Mouse (Mus musculus) naive thymus-derived CD4-positive, alpha-beta T cell, adult 2 months (primary cell): ENCODE data around the gene Ifrd2.
A peak's percentile ranks its signal among the peaks of the same experiment; 100 is the strongest.

Experiments
- DNase-seq: peaks from one replicate; pipeline ENCODE4 v3.0.0-alpha.2; 2011; ENCODE audit warnings: low read depth

Gene Ifrd2

GRCm38 (mm10) chr9:107624539-107624938 is 37.1 kb downstream of the Ifrd2 start:
- peak; percentile 76 for DNase-seq

GRCm38 (mm10) chr9:107624951-107625350 is 37.5 kb downstream of the Ifrd2 start:
- no peak for DNase-seq

DNA sequence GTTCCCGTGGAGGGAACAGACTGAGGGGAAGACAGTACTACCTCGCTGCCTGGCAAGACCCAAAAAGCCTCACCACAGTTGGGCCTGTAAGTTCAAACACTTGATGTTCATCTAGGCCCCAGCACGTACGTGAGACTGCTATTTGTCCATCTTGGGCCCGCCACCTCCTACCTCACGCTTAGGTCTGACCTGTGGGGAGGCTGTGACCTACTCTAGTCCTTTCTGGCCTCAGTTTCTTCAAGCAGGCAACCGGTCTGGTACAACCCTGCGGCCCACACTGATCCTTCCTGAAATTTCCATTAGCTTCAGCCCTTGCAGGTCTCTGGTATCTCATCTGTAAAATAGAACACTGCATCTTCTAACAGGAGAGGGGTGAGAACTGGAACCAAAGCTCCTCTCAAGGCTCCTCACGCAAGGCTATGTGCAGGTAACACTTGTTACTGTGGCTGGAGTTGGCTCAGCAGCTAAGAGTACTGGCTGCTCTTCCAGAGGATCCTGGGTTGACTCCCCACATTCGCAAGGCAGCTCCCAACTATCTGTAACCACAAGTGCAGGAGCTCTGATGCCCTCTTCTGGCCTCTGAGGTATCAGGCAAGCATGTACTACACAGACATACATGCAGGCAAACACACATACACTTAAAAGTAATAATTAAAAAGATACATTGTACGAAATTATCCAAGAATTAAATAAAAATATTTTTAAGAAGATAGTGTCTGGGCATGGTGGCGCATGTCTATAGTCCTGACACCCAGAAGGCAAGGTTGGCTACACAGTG is 38.1 kb downstream of the Ifrd2 start:
- no peak for DNase-seq

DNA sequence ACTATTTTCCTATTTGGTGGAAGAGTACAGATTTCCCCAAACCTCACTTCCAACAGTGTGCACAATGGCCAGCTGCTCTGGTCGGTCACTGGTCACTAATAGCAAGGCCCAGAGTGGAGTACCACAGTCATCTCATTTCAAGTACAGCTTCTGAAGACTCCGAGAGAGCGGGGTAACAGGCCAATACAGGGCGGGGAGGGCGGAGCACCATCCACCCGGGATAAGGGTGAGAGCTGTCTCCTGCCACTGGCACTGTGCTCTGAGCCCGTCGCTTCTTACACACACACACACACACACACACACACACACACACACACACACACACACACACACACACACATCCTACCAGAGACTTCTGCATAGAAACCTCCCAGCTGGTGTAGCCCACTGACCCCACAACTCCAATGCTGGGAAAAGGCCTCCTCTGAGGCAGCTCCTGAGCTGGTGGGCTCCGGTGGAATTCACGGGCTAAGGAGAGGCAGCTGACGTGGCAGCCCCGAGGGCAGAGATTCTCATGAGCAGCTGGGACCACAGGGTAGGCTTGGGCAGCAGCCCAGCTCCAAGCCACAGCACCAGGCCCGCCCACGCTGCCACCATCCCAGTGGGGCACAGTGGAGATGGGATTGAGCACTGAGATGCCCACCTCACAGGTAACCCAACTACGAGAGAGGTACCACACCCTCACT is 38.9 kb downstream of the Ifrd2 start:
- no peak for DNase-seq

DNA sequence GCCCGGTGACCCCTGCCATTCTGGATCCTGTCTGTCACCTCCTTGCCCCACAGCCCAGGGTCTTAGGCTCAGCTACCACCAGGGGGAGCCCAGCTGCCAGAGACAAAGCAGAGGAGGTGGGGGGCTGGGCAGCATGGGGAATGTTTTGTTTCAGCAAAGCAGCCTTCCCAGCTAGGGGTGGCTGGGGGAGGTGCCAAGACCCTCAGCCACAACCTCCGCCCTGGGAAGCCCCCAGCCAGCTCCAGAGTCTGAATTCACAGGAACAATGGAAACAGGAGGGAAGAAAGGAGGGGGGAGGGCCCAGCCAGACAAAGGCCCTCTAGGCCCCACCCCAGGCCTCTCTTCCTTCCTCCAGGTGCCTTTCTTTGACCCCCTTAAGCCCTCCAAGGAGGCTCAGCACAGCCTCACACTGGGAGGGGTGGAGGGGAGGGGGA is 39.4 kb downstream of the Ifrd2 start:
- peak; percentile 89 for DNase-seq

GRCm38 (mm10) chr9:107627387-107628255 is 40.2 kb downstream of the Ifrd2 start:
- DNase-seq, result no peak

- no peak for DNase-seq
These were observed 41.4 kb downstream of the Ifrd2 start for GRCm38 (mm10) chr9:107628721-107629410.

GRCm38 (mm10) chr9:107629411-107629730 is 41.9 kb downstream of the Ifrd2 start:
- no peak for DNase-seq

DNA sequence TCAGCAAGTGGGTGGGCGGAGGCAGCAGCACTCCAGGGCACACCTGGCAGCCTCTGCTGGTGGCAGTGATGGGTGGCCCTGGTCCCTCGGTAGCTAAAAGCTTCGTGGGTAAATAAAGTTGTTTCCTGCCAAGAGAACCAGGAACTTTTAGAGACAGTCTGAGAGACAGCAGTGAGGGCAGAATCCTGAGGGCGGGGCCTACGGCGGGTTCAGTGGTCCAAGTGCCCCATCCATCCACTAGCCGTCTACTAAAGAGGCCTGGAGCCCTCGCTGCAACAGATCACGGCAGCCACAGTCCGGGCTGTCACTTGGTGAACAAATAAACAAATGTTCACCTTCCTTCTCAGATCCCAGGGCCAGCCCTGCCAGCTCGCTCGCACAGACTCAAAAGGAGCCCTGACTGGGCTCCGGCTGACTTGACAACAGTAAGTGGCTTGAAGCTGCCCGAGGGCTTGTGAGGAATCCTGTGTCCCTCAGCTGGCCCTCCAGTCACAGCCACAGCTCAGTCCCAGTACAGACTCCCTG is 42.5 kb downstream of the Ifrd2 start:
- peak; percentile 69 for DNase-seq

DNA sequence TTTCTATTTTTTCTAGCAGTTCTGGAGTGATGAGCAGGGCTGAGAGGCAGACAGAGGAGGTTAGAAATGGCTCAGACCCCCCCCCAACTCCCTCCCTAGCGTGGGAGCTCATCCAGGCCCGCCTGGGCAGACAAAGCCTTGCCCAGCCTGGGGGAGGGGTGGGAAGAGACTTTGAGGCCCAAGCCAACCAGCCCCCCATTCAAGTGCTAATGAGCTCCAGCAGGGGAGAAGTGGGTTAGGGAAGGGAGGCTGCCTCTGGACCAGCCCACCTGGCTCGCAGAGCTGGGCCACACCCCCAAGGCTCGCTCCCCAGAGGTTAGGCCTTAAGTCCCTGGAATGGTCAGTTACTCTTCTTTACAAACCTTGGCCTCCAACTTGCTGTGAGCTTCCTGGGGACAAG is 43.1 kb downstream of the Ifrd2 start:
- DNase-seq, result no peak

DNA sequence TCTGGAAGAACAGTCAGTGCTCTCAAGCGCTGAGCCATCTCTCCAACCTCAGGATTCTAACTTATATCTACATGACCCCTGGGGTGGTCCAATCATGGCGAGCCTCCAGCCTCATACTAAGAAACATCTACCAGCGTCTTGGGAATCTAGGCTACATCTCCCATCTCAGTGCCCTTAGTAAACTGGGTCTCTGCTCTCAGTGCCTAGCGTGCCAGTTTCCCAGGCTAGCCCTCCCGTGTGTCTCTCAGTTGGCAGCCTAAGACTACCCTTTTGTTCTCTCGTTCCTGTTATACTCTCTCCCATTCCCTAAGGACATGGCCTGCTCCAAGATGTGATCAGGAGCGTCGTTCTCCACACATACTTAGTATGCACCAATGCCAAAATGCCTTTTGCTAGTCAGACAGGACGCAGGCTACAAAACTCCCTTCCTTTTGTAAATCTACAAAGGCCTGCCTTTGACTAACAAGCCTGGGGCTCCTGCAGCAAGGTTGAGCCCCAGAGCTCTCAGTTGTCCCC is 43.9 kb downstream of the Ifrd2 start:
- DNase-seq, result peak; percentile 39

GRCm38 (mm10) chr9:107631861-107632260 is 44.4 kb downstream of the Ifrd2 start:
- DNase-seq, result no peak

DNA sequence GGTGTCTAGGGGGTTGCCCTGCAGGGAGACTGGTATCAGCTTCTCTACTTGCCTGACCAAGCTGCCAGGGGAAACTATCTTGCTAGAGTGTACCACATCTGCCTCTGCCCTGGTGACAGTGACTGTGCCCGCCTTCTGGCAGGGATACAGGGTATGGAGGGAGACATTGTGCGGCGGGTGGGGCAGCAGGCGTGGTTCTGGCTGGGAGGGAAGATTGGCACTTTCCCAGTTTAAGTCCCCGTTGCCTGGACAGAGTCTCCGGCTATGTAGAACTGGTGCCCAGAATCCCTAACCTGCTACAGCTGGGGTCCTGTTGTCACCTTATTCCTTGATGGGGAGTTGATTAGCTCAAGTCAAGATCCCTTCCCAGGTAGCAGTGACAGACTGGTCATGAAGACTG is 45.0 kb downstream of the Ifrd2 start:
- peak; percentile 23 for DNase-seq

- DNase-seq, result peak; percentile 90
These were observed 45.7 kb downstream of the Ifrd2 start for GRCm38 (mm10) chr9:107633091-107633660.

DNA sequence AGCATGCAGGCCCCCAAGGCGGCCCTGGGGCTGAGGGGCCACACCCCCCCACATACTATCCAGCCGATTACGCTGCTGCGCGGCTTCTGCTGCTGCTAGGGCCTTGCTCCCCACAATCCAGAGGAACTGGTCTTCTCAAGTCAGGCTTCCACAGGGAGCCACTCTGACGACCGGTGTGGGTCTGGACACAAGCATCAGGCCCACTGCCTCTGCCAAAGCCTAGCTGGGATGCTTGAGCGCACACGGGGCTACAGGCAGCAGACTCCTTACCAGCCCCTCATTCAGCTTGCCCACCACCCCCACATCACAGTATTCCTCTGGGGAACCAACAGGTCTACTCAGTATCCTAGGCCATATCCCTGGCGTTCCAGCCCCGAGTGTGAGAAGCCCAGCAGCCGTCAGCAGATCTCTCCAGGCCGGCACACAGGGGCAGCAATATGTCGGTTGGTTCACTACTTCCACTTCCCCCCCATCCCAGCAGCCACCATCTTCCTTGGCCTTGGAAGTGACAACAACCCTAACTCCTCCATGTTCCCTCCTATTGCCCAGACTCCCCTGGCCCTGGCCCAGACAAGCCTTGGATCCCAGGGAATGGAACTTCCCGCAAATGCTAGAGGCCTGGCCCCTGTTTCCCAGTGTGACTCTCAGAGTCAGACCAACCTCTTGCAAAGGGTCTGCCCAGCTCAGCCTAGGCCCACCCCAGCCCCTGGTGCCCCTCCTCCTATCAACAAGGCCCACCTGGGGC is 46.4 kb downstream of the Ifrd2 start:
- peak; percentile 33 for DNase-seq

DNA sequence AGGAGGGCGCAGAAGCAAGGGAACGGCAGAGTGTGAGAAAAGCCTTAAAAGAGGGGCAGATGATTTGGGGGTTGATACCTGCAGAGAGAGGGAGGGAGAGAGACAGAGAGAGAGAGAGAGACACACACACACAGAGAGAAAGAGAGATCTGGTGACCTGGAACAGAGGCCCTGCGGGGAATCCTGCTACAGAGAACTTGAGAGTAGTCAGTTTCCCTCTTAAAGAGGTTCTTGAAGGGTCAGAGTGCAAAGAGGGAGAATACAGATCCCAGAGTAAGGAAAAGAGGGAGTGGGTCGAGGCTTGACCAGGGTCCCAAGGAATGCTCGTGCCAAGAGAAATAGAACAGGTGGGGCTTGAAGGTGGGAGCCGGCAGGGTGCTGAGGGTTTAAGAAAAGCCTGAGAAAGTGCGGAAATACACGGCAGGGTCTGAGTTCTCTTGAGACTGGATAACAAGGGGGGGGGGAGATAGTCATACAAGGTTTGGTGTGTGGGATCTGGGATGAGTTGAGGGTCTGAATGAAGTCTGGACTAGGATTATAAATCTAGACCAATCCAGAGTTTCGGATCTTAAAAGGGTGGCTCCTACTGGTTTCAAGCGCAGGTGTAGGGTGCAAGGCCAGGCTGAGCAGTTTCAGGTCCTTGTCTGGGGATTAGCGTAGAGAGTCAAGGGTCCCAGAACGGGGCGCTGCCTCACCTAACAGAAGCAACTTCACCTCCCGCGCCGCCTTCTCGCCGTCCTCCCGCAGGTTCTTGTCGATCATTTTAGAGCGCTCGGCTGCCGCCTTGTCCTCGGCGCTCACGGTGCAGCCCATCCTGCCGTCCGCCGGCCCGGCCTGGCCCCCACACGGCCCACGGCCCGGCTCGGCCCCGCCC is 47.2 kb downstream of the Ifrd2 start:
- no peak for DNase-seq

DNA sequence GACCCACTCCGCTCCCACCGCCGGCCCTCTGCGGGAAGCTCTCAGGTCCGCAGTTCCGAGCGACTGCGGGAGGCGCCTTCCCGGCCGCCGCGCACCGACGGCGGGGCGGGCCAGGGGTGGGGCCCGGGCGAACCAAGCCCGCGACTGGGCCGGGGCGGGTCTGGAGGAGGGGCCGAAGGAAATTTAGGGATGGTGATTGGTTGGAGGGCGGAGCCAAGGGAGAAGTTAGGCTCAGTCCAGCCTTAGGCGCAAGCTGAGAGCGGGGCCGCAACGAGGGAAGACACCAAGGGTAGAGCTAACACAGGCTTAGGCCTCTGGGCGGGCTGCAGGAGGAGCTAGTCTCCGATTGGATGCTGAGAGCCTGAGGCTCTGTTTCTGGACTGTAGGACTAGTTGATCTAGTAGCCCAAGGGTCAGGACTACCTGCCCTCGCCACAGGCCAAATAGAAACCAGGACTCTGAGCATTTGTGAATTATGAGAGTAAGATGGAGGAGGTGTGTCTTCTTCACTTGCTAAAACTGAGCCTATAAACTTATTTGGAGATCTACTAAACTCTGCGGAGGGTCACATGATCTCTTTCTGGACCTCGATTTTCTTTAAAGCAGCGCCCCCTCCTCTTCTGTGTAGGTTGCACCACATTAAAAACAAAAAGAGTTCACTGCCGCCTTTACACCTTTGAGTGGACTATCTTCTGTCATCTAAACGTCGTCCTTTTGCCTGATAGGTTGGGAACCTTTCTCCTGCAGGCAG is 48.0 kb downstream of the Ifrd2 start, which contains the start of gene Gnai2:
Gene Gnai2 (minus strand): TSS at position 89 of the 750 bp plus-strand sequence.
- DNase-seq, result peak; percentile 95

GRCm38 (mm10) chr9:107637070-107637469 is 49.6 kb downstream of the Ifrd2 start:
- no peak for DNase-seq
